In genomic region chr12:111378812-111379211, GRCm38 (mm10) we compare ENCODE assay signal across 9 mouse cellular contexts. TPM values are rescaled to one million over a fixed set of nuclear protein-coding genes. Genes with fewer than 3 reads are reported as not detected.
DNase-seq lines count a peak whose midpoint lies in the region; ATAC-seq and TF ChIP-seq lines count a peak whose summit lies in the region.
"Had no signal": no experiment of that assay in that cellular context is flagged by ENCODE, and none has a peak within 500 bp of the region (broad histone marks: within the 10 kb centered on the region; RNA-seq: fewer than 3 reads in every experiment).

No protein-coding gene starts in this region.

- peak overlapping the region; percentile 90 for H3K4me2 ChIP-seq in neural tube, embryonic 11.5 days (ENCODE audit: low read depth)
- H3K4me2 ChIP-seq in limb, embryonic 13.5 days (replicated peaks): peak overlapping the region; percentile 94
- peak overlapping the region; percentile 92 for H3K4me2 ChIP-seq in stomach, embryonic 16.5 days (ENCODE audit: low read depth, low read length)

- TF ChIP-seq CTCF in cerebellum, adult 2 months (IDR thresholded peaks at IDR 0.05; ENCODE audit: borderline replicate concordance, insufficient read depth, low read depth, low read length): no peak

- H3K27me3 ChIP-seq in cerebellum, adult 2 months (ENCODE audit: control insufficient read depth, insufficient read depth, low read length): no peaks in the 10 kb centered on the region
- H3K27me3 ChIP-seq in neural tube, embryonic 11.5 days (ENCODE audit: control insufficient read depth, insufficient read depth, low read length): no peaks in the 10 kb centered on the region
- H3K27me3 ChIP-seq in limb, embryonic 13.5 days: peaks cover 9% of the 10 kb centered on the region; the same call in 1 of the 2 replicates
- H3K27me3 ChIP-seq in stomach, embryonic 16.5 days (ENCODE audit: control insufficient read depth, insufficient read depth, low read length): no peaks in the 10 kb centered on the region

- TF ChIP-seq POLR2A in cerebellum, adult 2 months (IDR thresholded peaks at IDR 0.05; ENCODE audit: borderline replicate concordance, insufficient read depth, low read length): no peak

- 72% methylated on average over 12 of the region's 12 CpGs for WGBS in cerebellum, adult 2 months
- WGBS in neural tube, embryonic 11.5 days: 74% methylated on average over 12 of the region's 12 CpGs
- WGBS in limb, embryonic 13.5 days: 76% methylated on average over 12 of the region's 12 CpGs
- 72% methylated on average over 12 of the region's 12 CpGs for WGBS in stomach, embryonic 16.5 days

- no peaks in the 10 kb centered on the region for H3K36me3 ChIP-seq in neural tube, embryonic 11.5 days (ENCODE audit: control insufficient read depth, insufficient read depth, low read length)
- H3K36me3 ChIP-seq in limb, embryonic 13.5 days: no peaks in the 10 kb centered on the region
- H3K36me3 ChIP-seq in stomach, embryonic 16.5 days (ENCODE audit: control insufficient read depth, insufficient read depth, low read length): no peaks in the 10 kb centered on the region

- ATAC-seq in cerebellum, adult (ENCODE audit: insufficient number of reproducible peaks, low FRiP score, low TSS enrichment): no peak
- no peak for ATAC-seq in neural tube, embryonic 11.5 days (ENCODE audit: insufficient read depth, low FRiP score, low TSS enrichment)
- ATAC-seq in limb, embryonic 13.5 days (ENCODE audit: low FRiP score, low read depth): no peak
- no peak for ATAC-seq in stomach, embryonic 16.5 days (ENCODE audit: insufficient read depth, low FRiP score)

- no peak overlapping the region for H3K27ac ChIP-seq in cerebellum, adult 2 months (ENCODE audit: insufficient read depth, low read length)
- no peak overlapping the region for H3K27ac ChIP-seq in neural tube, embryonic 11.5 days (ENCODE audit: low read depth, low read length)
- no peak overlapping the region for H3K27ac ChIP-seq in limb, embryonic 13.5 days
- H3K27ac ChIP-seq in stomach, embryonic 16.5 days (ENCODE audit: low read length): no peak overlapping the region

- peak overlapping the region; percentile 18 for H3K4me3 ChIP-seq in cerebellum, adult 2 months (replicated peaks; ENCODE audit: insufficient read depth, low read depth, low read length)
- peak overlapping the region; percentile 97 for H3K4me3 ChIP-seq in neural tube, embryonic 11.5 days (ENCODE audit: low read depth, low read length)
- peak overlapping the region; percentile 97; the same call in 1 of the 2 replicates for H3K4me3 ChIP-seq in limb, embryonic 13.5 days
- H3K4me3 ChIP-seq in stomach, embryonic 16.5 days (replicated peaks; ENCODE audit: low read length): no peak overlapping the region

- DNase-seq in cerebellum, adult 2 months: no peak
- DNase-seq in neural tube, embryonic 11.5 days (ENCODE audit: low spot score): no peak
- DNase-seq in neural tube, embryonic 10.5 days (ENCODE audit: extremely low spot score, low spot score): no peak
- DNase-seq in adrenal gland, postnatal 10 days: no peak
- DNase-seq in gastrocnemius, postnatal 10 days: no peak
- DNase-seq: kidney, adult 9 months had no signal

- no peaks in the 10 kb centered on the region for H3K9me3 ChIP-seq in neural tube, embryonic 11.5 days (ENCODE audit: control insufficient read depth, low read length)
- H3K9me3 ChIP-seq in limb, embryonic 13.5 days: no peaks in the 10 kb centered on the region
- H3K9me3 ChIP-seq in stomach, embryonic 16.5 days (replicated peaks; ENCODE audit: control insufficient read depth, low read length): no peaks in the 10 kb centered on the region

- H3K9ac ChIP-seq in neural tube, embryonic 11.5 days (ENCODE audit: low read length): peak overlapping the region; percentile 89
- H3K9ac ChIP-seq in limb, embryonic 13.5 days: no peak overlapping the region
- peak overlapping the region; percentile 98; the same call in 1 of the 2 replicates for H3K9ac ChIP-seq in stomach, embryonic 16.5 days (ENCODE audit: low read length)

- H3K4me1 ChIP-seq in cerebellum, adult 2 months (ENCODE audit: control insufficient read depth, insufficient read depth, low read length): no peaks in the 10 kb centered on the region; the same call in 1 of the 2 replicates
- H3K4me1 ChIP-seq in neural tube, embryonic 11.5 days (ENCODE audit: control insufficient read depth, insufficient read depth, low read length): peaks cover 10% of the 10 kb centered on the region; the same call in 1 of the 2 replicates
- H3K4me1 ChIP-seq in limb, embryonic 13.5 days: peaks cover 20% of the 10 kb centered on the region
- peaks cover 30% of the 10 kb centered on the region for H3K4me1 ChIP-seq in stomach, embryonic 16.5 days (ENCODE audit: control insufficient read depth, insufficient read depth, low read length)

RNA-seq across cellular contexts. Expression of gene Cdc42bpb, which starts 1.3 kb away (rescaled TPM):
- polyA plus RNA-seq in cerebellum, adult 2 months (2012; rRNA removed): 176 and 177 TPM in 2 replicates
- 36.7 and 37.2 TPM in 2 replicates for polyA plus RNA-seq in neural tube, embryonic 11.5 days (2014; fragmentation: Nextera tagmentation; extraction: Ambion mirVana)
- polyA plus RNA-seq in limb, embryonic 13.5 days (2015; fragmentation: Nextera tagmentation; extraction: Ambion mirVana): 26.5 and 32.4 TPM in 2 replicates
- 29.3 and 32.9 TPM in 2 replicates for polyA plus RNA-seq in stomach, embryonic 16.5 days (2015; fragmentation: Nextera tagmentation; extraction: Ambion mirVana)
- 100 to 1,000 TPM; 103 to 118 TPM for total RNA-seq in adrenal gland, postnatal 10 days (2021)
- total RNA-seq in gastrocnemius, postnatal 10 days (2021): 10 to 100 TPM; 48.3 to 55.8 TPM

RNA-seq across cellular contexts. Expression of gene Lbhd2, which starts 27.8 kb away (rescaled TPM):
- polyA plus RNA-seq in cerebellum, adult 2 months (2012; rRNA removed): 1.5 and 2.5 TPM in 2 replicates
- polyA plus RNA-seq in neural tube, embryonic 11.5 days (2014; fragmentation: Nextera tagmentation; extraction: Ambion mirVana): not detected in 2 replicates
- polyA plus RNA-seq in limb, embryonic 13.5 days (2015; fragmentation: Nextera tagmentation; extraction: Ambion mirVana): 9.5 and 13.8 TPM in 2 replicates
- 1.4 and 1.6 TPM in 2 replicates for polyA plus RNA-seq in stomach, embryonic 16.5 days (2015; fragmentation: Nextera tagmentation; extraction: Ambion mirVana)
- under 1 TPM in 1 of 2 experiments, not detected in 1; 0.48 TPM for total RNA-seq in adrenal gland, postnatal 10 days (2021)
- total RNA-seq in gastrocnemius, postnatal 10 days (2021): under 1 TPM in 1 of 2 experiments, not detected in 1; 0.70 TPM

RNA-seq across cellular contexts. Expression of gene Exoc3l4, which starts 38.0 kb away (rescaled TPM):
- 6.5 and 10.0 TPM in 2 replicates for polyA plus RNA-seq in cerebellum, adult 2 months (2012; rRNA removed)
- 5.3 and 6.6 TPM in 2 replicates for polyA plus RNA-seq in neural tube, embryonic 11.5 days (2014; fragmentation: Nextera tagmentation; extraction: Ambion mirVana)
- polyA plus RNA-seq in limb, embryonic 13.5 days (2015; fragmentation: Nextera tagmentation; extraction: Ambion mirVana): 6.6 and 6.9 TPM in 2 replicates
- polyA plus RNA-seq in stomach, embryonic 16.5 days (2015; fragmentation: Nextera tagmentation; extraction: Ambion mirVana): 9.0 and 9.6 TPM in 2 replicates
- total RNA-seq in adrenal gland, postnatal 10 days (2021): 1 to 10 TPM; 5.1 to 6.7 TPM
- total RNA-seq in gastrocnemius, postnatal 10 days (2021): 10 to 100 TPM; 20.3 to 26.0 TPM
